Mouse (Mus musculus) liver, embryonic 14.5 days (tissue): ENCODE measurements around the gene Nckap5l.

Experiments
- CTCF ChIP-seq: IDR thresholded peaks from 2 replicates; pipeline ENCODE4 v1.5.1; 2016; ENCODE audit warnings: antibody characterized with exemption, low read depth, control low read depth
- EP300 ChIP-seq: IDR thresholded peaks from 2 replicates; pipeline ENCODE4 v1.6.1; 2016; ENCODE audit warnings: antibody characterized with exemption, low read depth

GRCm38 (mm10) chr15:99498356-99498755 lies 40.8 kb upstream of the Nckap5l start:
- no peak for TF ChIP-seq CTCF
- TF ChIP-seq EP300, result no peak
